Mouse (Mus musculus) spleen, adult 18-20 months (tissue): ENCODE data around the gene Zic4.

Experiments
- DNase-seq, 2 experiments: peaks; one replicate each; pipeline ENCODE4 v3.0.0; 2022; ENCODE audit warnings: mixed read lengths in 2 of 2

Zic4 gene

DNA sequence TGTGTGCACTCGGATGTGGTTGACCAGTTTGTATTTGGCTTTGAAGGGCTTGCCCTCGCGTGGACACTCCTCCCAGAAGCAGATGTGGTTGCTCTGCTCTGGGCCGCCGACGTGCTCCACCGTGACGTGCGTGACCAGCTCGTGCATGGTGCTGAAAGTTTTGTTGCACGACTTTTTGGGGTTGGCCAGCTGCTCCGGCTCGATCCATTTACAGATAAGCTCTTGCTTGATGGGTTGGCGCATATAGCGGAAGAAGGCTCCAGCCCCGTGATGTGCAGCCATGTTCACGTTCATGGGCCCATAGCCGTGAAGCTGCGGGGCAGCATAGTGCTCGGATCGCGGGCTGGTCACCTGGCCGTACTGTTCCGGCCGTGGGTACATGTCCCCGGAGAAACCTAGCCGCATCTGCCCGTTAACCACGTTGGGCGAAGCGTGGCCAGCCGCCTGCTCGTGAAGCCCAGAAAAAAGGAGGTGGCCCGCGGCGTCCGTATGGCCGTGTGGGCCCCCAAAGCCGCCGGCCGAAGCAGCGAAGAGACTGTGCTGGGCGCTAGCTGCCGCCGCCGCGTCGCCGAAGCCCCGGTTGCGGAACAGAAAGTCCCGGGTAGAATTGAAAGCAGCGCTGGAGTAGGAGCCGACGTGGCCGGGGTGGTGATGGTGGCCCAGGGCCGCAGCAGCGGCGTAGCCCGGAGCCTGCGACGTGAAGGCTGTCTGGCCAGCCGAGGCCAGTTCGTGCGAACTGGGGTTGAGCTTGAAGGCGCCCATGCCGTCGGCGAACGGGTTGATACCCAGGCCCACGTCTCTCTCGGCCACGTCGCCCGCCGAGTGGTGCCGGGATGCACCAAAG lies 2.1 kb downstream of the Zic4 start:
- no peak for DNase-seq

GRCm38 (mm10) chr9:91364971-91365501 lies 2.8 kb downstream of the Zic4 start:
- DNase-seq = no peak

GRCm38 (mm10) chr9:91365664-91366063 lies 3.5 kb downstream of the Zic4 start, which contains the start of gene Zic1:
Gene Zic1 (minus strand): TSS chr9:91365810.
- no peak for DNase-seq

DNA sequence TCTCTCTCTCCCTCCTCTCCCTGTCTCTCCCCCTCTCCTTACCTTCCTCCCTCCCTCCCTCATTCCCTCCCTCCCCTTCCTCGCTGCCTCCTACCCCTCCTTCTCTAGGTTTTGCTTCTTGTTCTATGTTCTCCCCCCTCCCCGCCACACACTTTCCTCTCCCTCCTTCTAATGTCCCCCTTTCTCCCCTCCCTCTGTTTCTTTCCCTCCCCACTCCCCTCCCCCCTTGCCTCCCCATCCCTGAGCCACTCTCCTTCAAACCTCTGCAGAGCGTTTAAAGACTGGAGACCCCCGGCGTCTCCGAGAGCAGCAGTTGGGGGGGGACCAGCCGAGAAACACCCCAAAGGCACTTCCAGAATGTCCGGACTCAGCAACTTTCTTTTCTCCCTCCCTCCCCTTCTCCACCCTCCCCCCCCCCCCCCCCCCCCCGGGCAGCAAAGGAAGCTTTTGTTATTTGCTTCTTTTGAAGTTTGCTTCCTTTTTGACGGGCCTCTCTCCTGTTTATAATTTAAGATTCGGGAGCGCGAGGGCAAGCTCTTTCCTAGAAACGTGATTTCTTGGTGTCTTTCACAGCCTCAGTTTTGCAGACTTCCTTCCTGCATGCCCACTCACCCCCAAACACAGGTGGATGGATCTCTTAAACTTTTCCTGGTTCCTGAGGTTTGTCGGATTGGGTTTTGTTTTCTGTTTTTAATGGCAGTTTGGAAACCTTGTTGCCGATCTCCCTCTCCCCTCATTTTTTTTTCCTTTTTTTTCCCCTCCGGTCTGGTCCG lies 4.2 kb downstream of the Zic4 start:
- DNase-seq = no peak

DNA sequence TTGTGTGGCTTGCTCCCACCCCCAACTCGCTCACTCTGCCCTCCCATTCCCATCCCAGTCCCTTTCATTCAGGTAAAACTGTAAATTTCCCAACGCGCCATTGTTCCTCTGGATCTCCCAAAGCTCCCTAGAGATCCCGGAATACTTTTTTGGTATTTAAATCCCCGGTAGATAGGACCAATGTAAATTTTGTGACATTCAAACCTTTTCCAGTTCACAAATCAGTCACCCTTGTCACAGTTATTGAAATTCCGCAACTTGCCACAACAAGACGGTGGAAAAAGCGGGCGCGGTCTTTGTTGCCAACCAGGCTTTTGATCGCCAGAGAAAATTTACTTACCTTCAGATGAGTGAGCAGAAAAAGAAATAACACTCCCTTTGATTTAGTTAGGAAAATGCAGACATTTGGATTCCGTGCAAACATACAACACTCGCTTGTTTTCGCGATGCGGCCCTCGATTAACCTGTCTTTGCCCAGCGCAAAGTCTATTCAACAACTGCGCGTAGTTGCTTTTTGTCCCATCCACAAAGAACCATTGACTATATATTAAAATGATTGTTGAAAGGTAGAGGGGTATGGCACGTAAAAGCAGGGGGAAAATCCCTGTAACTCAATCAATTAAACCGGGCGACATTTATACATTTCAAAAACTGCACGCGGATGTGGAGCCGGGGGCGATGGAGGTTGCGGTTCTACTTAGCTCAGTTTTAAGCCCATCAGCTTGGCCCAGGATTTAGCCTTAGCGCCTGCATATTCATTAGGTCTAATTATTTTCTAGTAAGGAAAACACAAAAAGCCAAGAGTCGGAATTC lies 5.0 kb downstream of the Zic4 start:
- no peak for DNase-seq

DNA sequence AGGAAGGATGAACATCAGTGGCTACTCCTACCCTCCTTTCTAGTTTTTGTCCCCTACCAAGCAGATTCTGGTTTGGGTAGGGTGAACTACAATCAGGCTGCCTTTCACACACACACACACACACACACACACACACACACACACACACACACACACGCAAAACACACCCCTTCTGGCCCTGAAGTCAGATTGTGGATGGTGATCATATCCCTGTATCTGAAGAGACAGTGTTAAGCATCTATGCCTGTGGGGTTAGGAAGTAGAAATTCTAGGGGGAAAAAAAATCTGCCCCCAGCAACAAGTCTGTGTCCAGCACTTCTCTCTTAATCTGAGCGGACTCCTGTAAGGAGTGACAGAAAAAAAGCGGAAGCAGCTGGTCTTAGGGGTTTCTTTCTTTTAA lies 5.9 kb downstream of the Zic4 start:
- no peak for DNase-seq

DNA sequence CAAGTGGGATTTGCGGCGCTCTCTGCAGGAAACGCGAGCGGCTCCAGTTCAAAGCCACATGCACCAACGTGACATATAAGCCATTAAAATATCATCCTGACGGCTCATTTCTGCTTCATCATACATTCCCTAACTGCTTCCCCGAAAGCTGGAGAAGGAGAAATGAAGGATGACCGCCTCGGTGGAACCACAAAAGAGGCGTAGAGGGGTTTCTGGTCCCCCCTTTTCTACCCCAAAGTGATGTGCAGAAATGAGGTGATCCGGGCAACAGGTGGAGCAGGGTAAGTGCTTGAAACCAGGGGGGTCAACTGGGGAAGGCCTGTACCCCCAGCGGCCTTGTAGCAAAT lies 6.7 kb downstream of the Zic4 start:
- no peak for DNase-seq

DNA sequence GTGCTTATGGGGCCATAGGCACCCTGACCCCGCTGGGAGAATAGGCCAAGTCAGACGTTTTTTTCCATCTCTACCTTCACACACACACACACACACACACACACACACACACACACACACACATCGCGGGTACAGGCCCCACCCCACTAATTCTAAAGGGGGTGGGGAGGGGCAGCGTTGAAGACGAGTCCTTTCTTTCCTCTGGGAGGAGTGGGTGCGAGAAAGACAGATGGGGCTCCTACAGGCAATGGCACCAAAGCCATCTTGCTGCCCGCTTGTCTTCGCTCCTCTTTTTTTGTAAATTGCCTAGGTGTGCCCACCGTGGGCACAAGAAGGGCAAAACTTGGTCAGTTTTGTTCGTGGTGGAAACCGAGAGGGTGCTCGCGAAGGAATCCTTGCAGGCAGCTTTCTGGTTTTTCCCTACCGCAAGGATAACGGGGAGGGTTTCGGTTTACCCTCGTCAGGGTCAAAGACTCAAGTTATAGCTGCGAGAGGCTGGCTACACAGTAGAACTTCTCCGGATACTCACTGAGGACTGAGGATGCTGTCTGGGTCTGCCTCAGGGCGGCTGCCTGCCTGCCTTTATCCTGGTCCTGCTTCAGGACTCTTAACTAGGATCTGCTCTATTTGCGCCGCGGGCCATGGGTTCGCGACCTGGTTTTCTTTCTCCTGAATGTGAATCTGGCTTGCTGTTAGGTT lies 7.2 kb downstream of the Zic4 start:
- no peak for DNase-seq

DNA sequence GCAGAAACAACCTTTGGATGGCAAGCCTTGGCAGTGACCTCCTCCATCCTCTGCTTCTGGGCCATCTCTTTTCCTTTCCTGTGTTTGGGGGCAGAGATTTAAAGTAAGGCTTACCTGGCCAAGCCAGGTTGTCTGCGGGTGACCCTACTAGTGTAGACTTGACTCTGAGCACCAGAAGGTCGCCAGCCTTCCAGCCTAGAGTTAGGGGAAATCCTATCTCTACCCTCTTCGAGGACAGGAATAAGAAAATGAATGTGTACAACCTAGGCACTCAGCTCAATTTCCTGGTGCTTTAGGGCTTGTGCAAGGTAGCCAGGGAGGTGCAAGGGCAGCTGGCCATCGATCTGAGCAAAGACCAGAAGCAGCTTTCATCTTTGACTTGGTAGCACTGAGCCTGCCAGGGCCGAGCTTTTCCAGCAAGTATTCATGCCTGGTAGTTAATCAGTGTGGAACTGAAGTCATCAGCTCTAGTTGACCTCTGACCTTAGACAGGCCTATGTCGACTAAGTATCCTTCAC lies 8.0 kb downstream of the Zic4 start:
- no peak for DNase-seq

GRCm38 (mm10) chr9:91371011-91371410 lies 8.8 kb downstream of the Zic4 start:
- no peak for DNase-seq

- no peak for DNase-seq
Observed at GRCm38 (mm10) chr9:91371608-91372007, 9.4 kb downstream of the Zic4 start.

- no peak for DNase-seq
Observed at GRCm38 (mm10) chr9:91373811-91374575, 11.8 kb downstream of the Zic4 start.

DNA sequence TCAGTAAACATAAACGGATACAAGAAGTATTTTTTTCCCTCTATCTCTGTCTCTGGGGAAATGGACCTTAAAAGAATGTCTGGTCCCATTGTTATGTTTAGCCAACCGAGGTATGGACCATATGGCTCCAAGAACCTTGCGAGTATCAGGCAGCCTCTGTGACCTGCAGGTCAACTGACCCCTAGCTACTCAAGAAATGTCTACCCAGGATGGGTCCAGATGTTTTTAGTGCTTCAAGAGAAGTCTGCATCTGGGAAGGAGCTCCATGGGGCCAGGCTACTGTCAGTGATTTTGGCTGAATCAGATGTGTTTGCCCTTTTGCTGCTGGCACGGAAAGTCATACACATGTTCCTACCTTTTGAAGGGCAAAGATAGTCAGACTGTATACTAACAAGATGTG lies 12.5 kb downstream of the Zic4 start:
- no peak for DNase-seq

- DNase-seq = no peak
Observed at GRCm38 (mm10) chr9:91377036-91377872, 15.0 kb downstream of the Zic4 start.

DNA sequence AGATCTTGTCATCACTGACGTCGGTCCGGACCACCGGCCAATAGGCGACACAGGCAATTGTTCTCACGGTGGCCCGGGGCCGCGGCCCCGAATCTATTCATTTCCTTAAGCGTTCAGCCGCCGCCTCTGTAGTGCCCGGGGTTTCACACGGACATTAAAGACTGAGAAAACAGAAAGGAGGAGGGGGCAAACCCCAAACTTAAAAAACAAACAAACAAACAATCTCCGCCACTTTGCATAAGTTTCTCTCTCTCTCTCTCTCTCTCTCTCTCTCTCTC lies 15.6 kb downstream of the Zic4 start:
- no peak for DNase-seq

- DNase-seq = no peak
Observed at GRCm38 (mm10) chr9:91378411-91379299, 16.4 kb downstream of the Zic4 start.

DNA sequence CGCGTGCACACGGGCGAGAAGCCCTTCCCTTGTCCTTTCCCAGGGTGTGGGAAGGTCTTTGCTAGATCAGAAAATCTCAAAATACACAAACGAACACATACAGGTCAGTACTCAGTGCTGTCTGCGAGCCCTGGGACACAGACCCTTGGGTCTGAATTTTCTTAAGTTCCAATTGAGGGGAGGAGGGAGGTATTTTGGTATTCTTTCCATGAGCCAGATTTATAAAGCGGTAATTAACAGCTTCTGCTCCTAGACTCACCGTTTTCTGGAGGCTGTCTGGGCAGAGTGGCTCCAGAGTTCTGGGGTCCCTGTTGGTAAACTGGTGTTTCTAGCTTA lies 17.1 kb downstream of the Zic4 start:
- DNase-seq = no peak

DNA sequence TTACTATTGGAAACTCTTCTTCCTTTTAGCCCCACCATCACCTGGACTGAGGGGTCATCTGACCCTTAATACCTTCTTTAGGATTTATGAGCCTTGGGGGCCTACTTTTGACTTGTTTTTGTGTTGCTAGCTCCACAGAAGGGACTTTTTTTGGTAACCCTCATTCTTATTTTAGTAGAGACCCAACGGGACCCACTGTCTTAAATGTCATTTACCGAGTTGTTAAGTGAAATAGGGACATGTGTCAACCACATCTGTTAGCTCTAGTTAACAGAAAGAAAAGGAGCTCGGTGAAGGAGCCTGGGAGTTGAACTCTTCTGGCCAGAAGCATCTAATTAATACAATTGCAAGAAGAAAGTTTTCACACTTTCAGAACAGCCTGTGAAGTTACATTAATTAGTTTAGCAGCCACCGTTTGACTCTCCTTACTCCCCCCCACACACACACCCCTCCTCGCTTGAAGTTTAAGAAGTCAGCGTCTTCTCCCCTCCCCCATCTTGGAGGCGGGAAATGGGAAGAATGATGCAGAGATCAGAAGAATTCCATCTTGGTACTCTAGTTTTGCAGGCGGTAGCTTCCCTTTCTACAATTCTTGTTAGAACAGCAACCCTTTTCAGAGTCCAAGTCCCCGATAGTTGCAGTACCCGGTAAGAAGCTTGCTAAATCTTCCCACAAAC lies 17.7 kb downstream of the Zic4 start:
- DNase-seq = no peak

GRCm38 (mm10) chr9:91380458-91380914 lies 18.3 kb downstream of the Zic4 start:
- no peak for DNase-seq
